Mouse (Mus musculus): ENCODE data around the gene Shb. TPM values are rescaled to one million over a fixed set of nuclear protein-coding genes. Genes with fewer than 3 reads are reported as not detected.

Shb gene
- total RNA-seq, 2 experiments from 2014 or later, result 16.1 to 18.8 TPM

Small RNA genes within 50 kb of the gene (microRNA-seq; reads per million reads assigned to microRNA genes)
- gene Gm22518 (0 reads per million in 2 experiments), gene Gm25692 (0 to 0.37 reads per million in 2 experiments)

Other genes with a start within 250 kb of the Shb start
- 10 to 100 TPM; 16.1 to 18.0 TPM for gene Trmt10b, start 235.3 kb downstream of the Shb start, total RNA-seq (2021)
- gene Dcaf10, start 190.4 kb downstream of the Shb start, total RNA-seq (2021), result 10 to 100 TPM; 20.1 to 21.2 TPM
- 10 to 100 TPM; 14.8 to 16.1 TPM for gene Exosc3, start 189.7 kb downstream of the Shb start, total RNA-seq (2021)
- gene Slc25a51, start 123.7 kb downstream of the Shb start, total RNA-seq (2021), result 100 to 1,000 TPM; 136 to 139 TPM

All from layer of hippocampus, postnatal 25 days (tissue).